Mouse (Mus musculus) cortical plate, adult 2 months (tissue): ENCODE results near the gene Ankrd23.
A peak's percentile ranks its signal among the peaks of the same experiment; 100 is the strongest.

Experiments used
- CTCF ChIP-seq: fragments of 200-500 bp; IDR thresholded peaks from 2 replicates; pipeline ENCODE4 v1.5.1; 2011; ENCODE audit warnings: mild to moderate bottlenecking, control low read depth, low read length; ENCODE audit not compliant: insufficient read depth; ENCODE audit errors: extremely low read depth
- POLR2A ChIP-seq: fragments of 200-500 bp; IDR thresholded peaks from 2 replicates; pipeline ENCODE4 v1.6.1; 2011; ENCODE audit warnings: mild to moderate bottlenecking, low read length, control low read depth; ENCODE audit not compliant: insufficient read depth; ENCODE audit errors: extremely low read depth

- TF ChIP-seq CTCF (peak; percentile 100), POLR2A (peak; percentile 78)
These were observed 10.3 kb upstream of the Ankrd23 start, which contains the start of gene Ankrd39 for GRCm38 (mm10) chr1:36546888-36547471.
